Mouse (Mus musculus) ES-Bruce4 (cell line): Measurements from ENCODE around the gene Smtnl1.
A peak's percentile ranks its signal among the peaks of the same experiment; 100 is the strongest.

Experiments used
- CTCF ChIP-seq: IDR thresholded peaks from one replicate; pipeline ENCODE4 v1.8.1; 2011; ENCODE audit warnings: low read depth, low read length
- EP300 ChIP-seq: IDR thresholded peaks from 2 replicates; pipeline ENCODE4 v1.6.1; 2011; ENCODE audit warnings: low read depth, low read length; ENCODE audit not compliant: insufficient read depth
- POLR2A ChIP-seq: IDR thresholded peaks from one replicate; pipeline ENCODE4 v1.8.1; 2011; ENCODE audit warnings: low read length; ENCODE audit not compliant: insufficient read depth

GRCm38 (mm10) chr2:84774751-84775150, 47.7 kb downstream of the Smtnl1 start:
- TF ChIP-seq CTCF = no peak
- no peak for TF ChIP-seq POLR2A
- peak; percentile 92 for TF ChIP-seq EP300
